Mouse (Mus musculus): ENCODE results near the gene Clic3. TPM values are rescaled to one million over a fixed set of nuclear protein-coding genes. Genes with fewer than 3 reads are reported as not detected.

The Clic3 gene
- total RNA-seq, 1 experiment = 1.5 TPM

GRCm38 (mm10) chr2:25430395-25431233 lies 26.0 kb upstream of the Clic3 start:
- H3K4me3 ChIP-seq (ENCODE audit: insufficient read depth in 1 of 2, low read depth in 1 of 2, low read length in 2 of 2, poor library complexity in 1 of 2, severe bottlenecking in 1 of 2) = no peak overlapping the region
- DNase-seq (ENCODE audit: low read depth, low spot score) = no peak
- in situ Hi-C loops (cut with MboI; ENCODE audit: low sequenced_read_pairs in 2 of 2, unreplicated experiment in 2 of 2) = no loop called here
- peaks cover 9% of the 10 kb centered on the region; the same call in 1 of the 2 replicates for H3K36me3 ChIP-seq (ENCODE audit: control insufficient read depth, insufficient read depth, low read length, poor library complexity, severe bottlenecking)
- H3K27ac ChIP-seq (ENCODE audit: insufficient read depth, low read depth, low read length, poor library complexity, severe bottlenecking) = no peak overlapping the region
- no peak overlapping the region for H3K9ac ChIP-seq (ENCODE audit: insufficient read depth, low read depth, low read length, poor library complexity, severe bottlenecking)
- H3K9me3 ChIP-seq (ENCODE audit: control insufficient read depth, insufficient read depth, low read depth, low read length) = no peaks in the 10 kb centered on the region
- H3K4me1 ChIP-seq (ENCODE audit: control insufficient read depth in 2 of 2, insufficient read depth in 2 of 2, low read length in 2 of 2, poor library complexity in 1 of 2) = peaks cover 0 to 5% of the 10 kb centered on the region in 2 experiments; a peak in 1 of 4 replicates
- TF ChIP-seq ZC3H11A (IDR thresholded peaks at IDR 0.05; ENCODE audit: borderline replicate concordance, low read depth, low read length) (no peak), ZNF384 (IDR thresholded peaks at IDR 0.05; ENCODE audit: low read depth, low read length) (no peak)

- Histone ChIP-seq H3K27ac (ENCODE audit: insufficient read depth, low read depth, low read length, poor library complexity, severe bottlenecking) (no peak overlapping the region), H3K4me3 (ENCODE audit: insufficient read depth in 1 of 2, low read depth in 1 of 2, low read length in 2 of 2, poor library complexity in 1 of 2, severe bottlenecking in 1 of 2) (no peak overlapping the region), H3K9ac (ENCODE audit: insufficient read depth, low read depth, low read length, poor library complexity, severe bottlenecking) (no peak overlapping the region), H3K4me1 (ENCODE audit: control insufficient read depth in 2 of 2, insufficient read depth in 2 of 2, low read length in 2 of 2, poor library complexity in 1 of 2) (peaks cover 0 to 5% of the 10 kb centered on the region in 2 experiments; a peak in 1 of 4 replicates), H3K9me3 (ENCODE audit: control insufficient read depth, insufficient read depth, low read depth, low read length) (no peaks in the 10 kb centered on the region), H3K36me3 (ENCODE audit: control insufficient read depth, insufficient read depth, low read length, poor library complexity, severe bottlenecking) (peaks cover 11% of the 10 kb centered on the region; the same call in 1 of the 2 replicates)
- in situ Hi-C loops (cut with MboI; ENCODE audit: low sequenced_read_pairs in 2 of 2, unreplicated experiment in 2 of 2) = no loop called here
- TF ChIP-seq HCFC1 (IDR thresholded peaks at IDR 0.05; ENCODE audit: borderline replicate concordance, insufficient read depth, low read length) = no peak
- no peak for TF ChIP-seq ZC3H11A (IDR thresholded peaks at IDR 0.05; ENCODE audit: borderline replicate concordance, low read depth, low read length)
- no peak for TF ChIP-seq MAFK (IDR thresholded peaks at IDR 0.05; ENCODE audit: insufficient read depth, low read depth, low read length)
- TF ChIP-seq CHD2 (IDR thresholded peaks at IDR 0.05; ENCODE audit: low read depth, low read length) = no peak
- no peak for TF ChIP-seq ZNF384 (IDR thresholded peaks at IDR 0.05; ENCODE audit: low read depth, low read length)
- no peak for DNase-seq (ENCODE audit: low read depth, low spot score)
These were observed 25.3 kb upstream of the Clic3 start for GRCm38 (mm10) chr2:25431308-25431855.

- Histone ChIP-seq H3K4me3 (ENCODE audit: insufficient read depth in 1 of 2, low read depth in 1 of 2, low read length in 2 of 2, poor library complexity in 1 of 2, severe bottlenecking in 1 of 2) (no peak overlapping the region), H3K36me3 (ENCODE audit: control insufficient read depth, insufficient read depth, low read length, poor library complexity, severe bottlenecking) (peaks cover 21% of the 10 kb centered on the region; the same call in 1 of the 2 replicates), H3K27ac (ENCODE audit: insufficient read depth, low read depth, low read length, poor library complexity, severe bottlenecking) (no peak overlapping the region), H3K9ac (ENCODE audit: insufficient read depth, low read depth, low read length, poor library complexity, severe bottlenecking) (no peak overlapping the region), H3K9me3 (ENCODE audit: control insufficient read depth, insufficient read depth, low read depth, low read length) (no peaks in the 10 kb centered on the region), H3K4me1 (ENCODE audit: control insufficient read depth in 2 of 2, insufficient read depth in 2 of 2, low read length in 2 of 2, poor library complexity in 1 of 2) (peaks cover 0 to 4% of the 10 kb centered on the region in 2 experiments; a peak in 1 of 4 replicates)
- TF ChIP-seq MAFK (IDR thresholded peaks at IDR 0.05; ENCODE audit: insufficient read depth, low read depth, low read length) (no peak), ZNF384 (IDR thresholded peaks at IDR 0.05; ENCODE audit: low read depth, low read length) (no peak), ZC3H11A (IDR thresholded peaks at IDR 0.05; ENCODE audit: borderline replicate concordance, low read depth, low read length) (no peak), CHD2 (IDR thresholded peaks at IDR 0.05; ENCODE audit: low read depth, low read length) (no peak), HCFC1 (IDR thresholded peaks at IDR 0.05; ENCODE audit: borderline replicate concordance, insufficient read depth, low read length) (no peak)
- DNase-seq (ENCODE audit: low read depth, low spot score) = no peak
- in situ Hi-C loops (cut with MboI; ENCODE audit: low sequenced_read_pairs in 2 of 2, unreplicated experiment in 2 of 2) = no loop called here
These were observed 24.1 kb upstream of the Clic3 start for GRCm38 (mm10) chr2:25432326-25433098.

- no peaks in the 10 kb centered on the region for H3K9me3 ChIP-seq (ENCODE audit: control insufficient read depth, insufficient read depth, low read depth, low read length)
- DNase-seq (ENCODE audit: low read depth, low spot score) = no peak
- no peak overlapping the region for H3K9ac ChIP-seq (ENCODE audit: insufficient read depth, low read depth, low read length, poor library complexity, severe bottlenecking)
- H3K4me1 ChIP-seq (ENCODE audit: control insufficient read depth in 2 of 2, insufficient read depth in 2 of 2, low read length in 2 of 2, poor library complexity in 1 of 2) = peaks cover 0 to 7% of the 10 kb centered on the region in 2 experiments; a peak in 1 of 4 replicates
- TF ChIP-seq ZNF384 (IDR thresholded peaks at IDR 0.05; ENCODE audit: low read depth, low read length) (no peak), MAFK (IDR thresholded peaks at IDR 0.05; ENCODE audit: insufficient read depth, low read depth, low read length) (no peak), CHD2 (IDR thresholded peaks at IDR 0.05; ENCODE audit: low read depth, low read length) (no peak), ZC3H11A (IDR thresholded peaks at IDR 0.05; ENCODE audit: borderline replicate concordance, low read depth, low read length) (no peak), HCFC1 (IDR thresholded peaks at IDR 0.05; ENCODE audit: borderline replicate concordance, insufficient read depth, low read length) (no peak)
- in situ Hi-C loops (cut with MboI; ENCODE audit: low sequenced_read_pairs in 2 of 2, unreplicated experiment in 2 of 2) = no loop called here
- H3K27ac ChIP-seq (ENCODE audit: insufficient read depth, low read depth, low read length, poor library complexity, severe bottlenecking) = no peak overlapping the region
- H3K36me3 ChIP-seq (ENCODE audit: control insufficient read depth, insufficient read depth, low read length, poor library complexity, severe bottlenecking) = peaks cover 23% of the 10 kb centered on the region; the same call in 1 of the 2 replicates
- H3K4me3 ChIP-seq (ENCODE audit: insufficient read depth in 1 of 2, low read depth in 1 of 2, low read length in 2 of 2, poor library complexity in 1 of 2, severe bottlenecking in 1 of 2) = no peak overlapping the region
These were observed 23.5 kb upstream of the Clic3 start for GRCm38 (mm10) chr2:25433101-25433500.

All from ES-E14 (cell line).